Mouse (Mus musculus) E14TG2a.4 (cell line): ENCODE data around the gene Slfn14.

Experiments used
- H3K27me3 ChIP-seq: 2 replicates; pipeline ENCODE4 v1.6.1; 2014; ENCODE audit warnings: low read length, control low read depth; ENCODE audit not compliant: insufficient read depth
- H3K36me3 ChIP-seq: 2 replicates; pipeline ENCODE4 v1.6.1; 2014; ENCODE audit warnings: low read length, control low read depth; ENCODE audit not compliant: insufficient read depth
- H3K4me1 ChIP-seq: replicated peaks from 2 replicates; pipeline ENCODE4 v1.6.1; 2014; ENCODE audit warnings: low read depth, low read length, control low read depth
- H3K4me3 ChIP-seq: replicated peaks from 2 replicates; pipeline ENCODE4 v1.5.1; 2014; ENCODE audit warnings: mild to moderate bottlenecking, low read length
- H3K9me3 ChIP-seq: 2 replicates; pipeline ENCODE4 v1.6.1; 2014; ENCODE audit warnings: low read length, control low read depth
- CTCF ChIP-seq: conservative IDR thresholded peaks from 2 replicates; pipeline ENCODE4 v1.5.1; 2014; ENCODE audit warnings: low read length
- NANOG ChIP-seq: IDR thresholded peaks from 2 replicates; pipeline ENCODE4 v1.6.1; 2014; ENCODE audit warnings: borderline replicate concordance, low read length, mixed read lengths
- POU5F1 ChIP-seq: IDR thresholded peaks from 2 replicates; pipeline ENCODE4 v1.6.1; 2014; ENCODE audit warnings: low read length, borderline replicate concordance

The Slfn14 gene

GRCm38 (mm10) chr11:83302124-83302523 is 15.6 kb upstream of the Slfn14 start:
- H3K27me3 ChIP-seq, result no peaks in the 10 kb centered on the region
- H3K36me3 ChIP-seq, result peaks cover 16% of the 10 kb centered on the region
- peaks cover 45% of the 10 kb centered on the region for H3K4me1 ChIP-seq
- no peaks in the 10 kb centered on the region for H3K9me3 ChIP-seq
- peak overlapping the region; percentile 98 for H3K4me3 ChIP-seq
- TF ChIP-seq NANOG (no peak), POU5F1 (no peak), CTCF (no peak)

- H3K4me3 ChIP-seq, result peak overlapping the region; percentile 98; the same call in 1 of the 2 replicates
- H3K36me3 ChIP-seq, result peaks cover 23% of the 10 kb centered on the region
- H3K9me3 ChIP-seq, result no peaks in the 10 kb centered on the region
- TF ChIP-seq CTCF (no peak), POU5F1 (no peak), NANOG (no peak)
- H3K4me1 ChIP-seq, result peaks cover 52% of the 10 kb centered on the region
- H3K27me3 ChIP-seq, result no peaks in the 10 kb centered on the region
Observed at GRCm38 (mm10) chr11:83301431-83301831, 14.9 kb upstream of the Slfn14 start.

GRCm38 (mm10) chr11:83299724-83300123 is 13.2 kb upstream of the Slfn14 start:
- Histone ChIP-seq H3K9me3 (no peaks in the 10 kb centered on the region), H3K4me1 (peaks cover 56% of the 10 kb centered on the region), H3K27me3 (no peaks in the 10 kb centered on the region), H3K4me3 (peak overlapping the region; percentile 88), H3K36me3 (peaks cover 40% of the 10 kb centered on the region)
- no peak for TF ChIP-seq NANOG

- H3K27me3 ChIP-seq, result no peaks in the 10 kb centered on the region
- peaks cover 53% of the 10 kb centered on the region for H3K4me1 ChIP-seq
- H3K36me3 ChIP-seq, result peaks cover 52% of the 10 kb centered on the region
- TF ChIP-seq POU5F1, result no peak
- TF ChIP-seq CTCF, result no peak
- no peak for TF ChIP-seq NANOG
- no peaks in the 10 kb centered on the region for H3K9me3 ChIP-seq
- H3K4me3 ChIP-seq, result peak within 1 kb of the TSS; percentile 88
Observed at GRCm38 (mm10) chr11:83298225-83299195, 12.0 kb upstream of the Slfn14 start, which contains the start of gene Ap2b1. Ap2b1 (plus strand) TSS chr11:83299024.

- Histone ChIP-seq H3K36me3 (peaks cover 59% of the 10 kb centered on the region), H3K27me3 (no peaks in the 10 kb centered on the region), H3K9me3 (no peaks in the 10 kb centered on the region), H3K4me3 (peak overlapping the region; percentile 88), H3K4me1 (peaks cover 54% of the 10 kb centered on the region)
- TF ChIP-seq NANOG, result no peak
- no peak for TF ChIP-seq POU5F1
- TF ChIP-seq CTCF, result no peak
Observed at GRCm38 (mm10) chr11:83297816-83298215, 11.3 kb upstream of the Slfn14 start.

- no peak overlapping the region for H3K4me3 ChIP-seq
- peaks cover 52% of the 10 kb centered on the region for H3K36me3 ChIP-seq
- no peaks in the 10 kb centered on the region for H3K9me3 ChIP-seq
- peaks cover 49% of the 10 kb centered on the region for H3K4me1 ChIP-seq
- TF ChIP-seq POU5F1 (no peak), NANOG (no peak), CTCF (no peak)
- H3K27me3 ChIP-seq, result no peaks in the 10 kb centered on the region
Observed at GRCm38 (mm10) chr11:83294133-83294532, 7.6 kb upstream of the Slfn14 start.

GRCm38 (mm10) chr11:83293182-83293581 is 6.7 kb upstream of the Slfn14 start:
- peaks cover 48% of the 10 kb centered on the region for H3K4me1 ChIP-seq
- TF ChIP-seq CTCF, result no peak
- TF ChIP-seq POU5F1, result no peak
- TF ChIP-seq NANOG, result no peak
- peaks cover 52% of the 10 kb centered on the region for H3K36me3 ChIP-seq
- no peaks in the 10 kb centered on the region for H3K9me3 ChIP-seq
- peak overlapping the region; percentile 93 for H3K4me3 ChIP-seq
- no peaks in the 10 kb centered on the region for H3K27me3 ChIP-seq

- H3K9me3 ChIP-seq, result no peaks in the 10 kb centered on the region
- peaks cover 38% of the 10 kb centered on the region for H3K4me1 ChIP-seq
- no peaks in the 10 kb centered on the region for H3K27me3 ChIP-seq
- TF ChIP-seq POU5F1, result no peak
- no peak for TF ChIP-seq CTCF
- no peak for TF ChIP-seq NANOG
- peaks cover 46% of the 10 kb centered on the region for H3K36me3 ChIP-seq
- H3K4me3 ChIP-seq, result peak overlapping the region; percentile 93
Observed at GRCm38 (mm10) chr11:83292251-83292587, 5.7 kb upstream of the Slfn14 start.
